Mouse (Mus musculus) kidney, postnatal 14 days (tissue): ENCODE measurements around the gene Gimap8.
"Not testable (repeated sequence)": the region's sequence is repeated elsewhere in the genome, so short reads cannot be mapped to it uniquely, and the experiment has no call there.

ENCODE experiments used
- DNase-seq: peaks from one replicate; pipeline ENCODE4 v3.0.0; 2022; ENCODE audit warnings: mixed read lengths

Gene Gimap8

DNA sequence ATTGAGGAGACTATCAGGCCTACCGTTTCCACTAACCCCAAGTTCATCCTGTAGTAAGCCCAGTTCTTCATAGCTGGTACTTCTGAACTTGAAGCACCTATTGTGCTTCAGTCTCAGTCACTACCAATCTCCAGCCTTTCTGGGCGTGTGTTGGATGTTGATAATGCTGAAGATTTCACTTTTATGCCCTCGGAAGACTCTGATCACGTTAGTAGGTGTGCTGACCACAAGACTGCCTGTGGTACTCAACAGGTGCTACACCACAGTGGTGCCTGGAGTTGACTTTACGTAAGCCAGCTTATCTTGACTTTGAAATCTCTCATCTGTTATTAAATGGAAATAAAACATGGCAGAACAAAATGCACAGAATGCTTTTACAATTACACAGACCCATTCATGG lies 33.4 kb downstream of the Gimap8 start:
- DNase-seq: no peak

DNA sequence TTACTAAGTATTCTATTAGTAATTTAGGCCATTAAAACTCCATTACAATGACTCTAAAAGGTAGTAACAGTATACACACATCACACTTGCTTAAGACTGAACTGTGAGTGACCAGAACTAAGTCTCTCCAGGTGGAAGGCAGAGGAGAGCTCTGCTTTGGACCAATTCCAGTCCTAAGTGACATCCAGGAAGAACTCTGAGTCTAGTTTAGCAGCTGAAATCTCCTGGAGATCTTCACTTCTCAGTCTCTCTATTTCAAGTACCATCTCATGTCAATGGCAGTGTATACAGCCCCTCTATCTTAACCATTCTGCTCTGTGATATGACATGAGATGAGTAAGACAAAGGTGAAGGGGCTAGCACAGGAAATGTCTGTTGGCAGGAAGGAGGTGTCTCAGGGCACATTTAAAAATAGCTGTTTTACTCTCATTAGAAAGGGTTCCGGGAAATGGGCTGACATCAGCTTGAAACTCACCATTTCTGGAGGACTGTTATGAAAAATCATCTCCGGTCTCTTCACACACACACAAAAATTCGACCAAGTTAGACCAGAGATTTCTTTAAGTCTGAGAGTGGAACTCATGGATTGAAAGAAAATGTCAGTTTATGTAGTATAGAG lies 34.5 kb downstream of the Gimap8 start:
- peak; percentile 53 for DNase-seq

DNA sequence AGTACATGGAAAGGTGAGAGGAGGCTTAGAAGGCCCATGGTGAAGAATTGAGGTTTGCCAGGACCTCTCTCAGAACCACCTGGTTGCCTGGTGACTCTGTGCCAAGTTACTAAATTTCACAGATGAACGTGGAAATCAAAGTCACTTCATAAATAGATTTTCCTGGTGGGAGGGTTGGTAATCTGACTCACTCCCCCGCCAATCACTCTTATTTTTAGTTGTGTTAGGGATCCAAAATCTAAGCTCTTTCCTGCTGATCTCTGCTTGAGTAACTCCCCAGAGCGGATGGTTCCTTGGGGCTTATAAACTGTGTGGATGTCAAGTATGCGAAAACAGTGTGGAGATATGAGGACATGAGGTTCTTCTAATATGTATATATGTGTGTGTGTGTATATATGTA lies 35.2 kb downstream of the Gimap8 start:
- DNase-seq: no peak

DNA sequence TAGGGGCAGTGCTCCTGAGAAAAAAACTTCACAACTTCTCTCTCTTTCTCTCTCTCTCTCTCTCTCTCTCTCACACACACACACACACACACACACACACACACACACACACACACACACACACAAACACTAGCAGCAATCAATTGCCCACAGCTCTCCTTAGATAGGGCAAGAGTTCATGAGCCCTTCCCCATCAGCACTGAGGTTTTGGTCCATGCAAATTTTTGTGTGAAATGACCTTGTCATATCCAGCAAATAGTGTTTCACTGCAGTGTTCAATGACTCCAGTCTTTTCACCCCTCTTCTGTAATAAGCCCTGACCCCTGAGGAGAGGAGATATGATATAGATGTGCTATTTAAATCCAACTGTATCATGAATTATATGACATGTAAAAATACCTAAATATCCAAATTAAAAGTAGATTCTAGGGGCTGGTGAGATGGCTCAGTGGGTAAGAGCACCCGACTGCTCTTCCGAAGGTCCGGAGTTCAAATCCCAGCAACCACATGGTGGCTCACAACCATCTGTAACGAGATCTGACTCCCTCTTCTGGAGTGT lies 36.3 kb downstream of the Gimap8 start:
- not testable (repeated sequence) for DNase-seq

- DNase-seq: no peak
Measured at GRCm38 (mm10) chr6:48684319-48684718, 37.3 kb downstream of the Gimap8 start, which contains the start of gene Gimap4. Gene Gimap4 (plus strand): TSS chr6:48684549.

- DNase-seq: no peak
Measured at GRCm38 (mm10) chr6:48684806-48685205, 37.8 kb downstream of the Gimap8 start.

- DNase-seq: no peak
Measured at GRCm38 (mm10) chr6:48685251-48685650, 38.2 kb downstream of the Gimap8 start.

DNA sequence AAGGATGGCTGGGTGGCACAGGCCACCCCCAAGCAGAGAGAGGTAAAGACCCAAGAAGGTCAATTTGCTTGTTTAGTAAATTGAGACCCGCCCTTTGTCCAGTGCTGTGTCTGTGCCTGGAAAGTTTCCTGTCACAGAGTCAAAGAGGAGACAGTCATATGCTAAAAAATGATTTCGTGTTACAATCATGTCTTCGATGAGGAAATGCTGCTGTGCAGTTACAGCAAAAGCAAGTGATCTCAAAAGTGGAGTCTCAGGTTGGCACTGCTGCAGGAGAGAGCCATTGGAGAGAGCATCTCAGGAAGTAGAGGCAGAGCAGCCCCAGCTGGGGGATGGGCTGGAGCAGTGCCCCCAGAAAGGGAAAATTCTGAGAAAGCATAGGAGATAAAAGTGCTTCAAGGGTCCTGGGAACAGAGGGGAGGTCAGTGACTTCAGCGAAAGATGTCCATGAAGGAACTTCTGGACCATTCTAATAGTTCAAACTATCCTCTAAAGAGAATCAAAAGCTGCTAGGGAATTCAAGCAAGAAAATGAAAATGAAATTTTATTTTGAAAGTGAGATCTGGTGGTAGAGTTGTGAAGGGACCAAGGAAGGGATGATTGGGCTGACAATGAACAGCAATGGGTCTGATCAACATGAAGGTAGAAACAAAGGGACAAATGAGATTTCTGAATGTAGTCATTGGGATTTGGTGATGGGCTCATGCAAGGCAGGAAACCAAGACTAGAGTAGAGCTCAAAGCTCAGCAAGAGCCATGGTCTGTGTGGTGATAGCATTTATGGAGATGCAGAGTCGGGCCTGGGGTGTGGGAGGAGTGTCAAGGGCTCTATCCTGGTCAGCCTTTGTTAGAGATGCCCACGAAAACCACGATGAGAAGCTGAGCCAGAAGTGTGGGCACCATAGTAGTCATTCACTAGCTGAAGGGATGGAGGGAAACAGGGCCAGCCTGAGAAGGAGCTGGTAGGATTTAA lies 38.9 kb downstream of the Gimap8 start:
- no peak for DNase-seq

DNA sequence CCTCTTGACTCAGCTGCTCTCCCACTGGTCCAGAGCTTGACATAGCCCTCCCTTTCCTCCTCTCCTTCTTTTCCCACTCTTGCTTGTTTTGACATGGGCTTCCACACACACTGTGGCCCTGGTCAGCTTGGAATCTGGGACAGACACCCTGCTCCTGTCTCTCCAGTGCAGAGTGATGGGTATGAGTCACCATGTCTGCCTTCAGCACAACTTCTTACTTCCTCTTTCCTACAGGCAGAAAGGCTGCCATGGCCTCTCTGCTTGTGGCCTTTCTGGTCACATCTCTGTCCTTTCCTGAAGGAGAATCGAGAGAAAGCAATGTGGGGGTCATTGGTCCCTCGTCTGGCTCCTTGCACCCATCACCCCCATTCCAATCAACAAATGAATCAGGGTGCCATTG lies 40.0 kb downstream of the Gimap8 start:
- no peak for DNase-seq

DNA sequence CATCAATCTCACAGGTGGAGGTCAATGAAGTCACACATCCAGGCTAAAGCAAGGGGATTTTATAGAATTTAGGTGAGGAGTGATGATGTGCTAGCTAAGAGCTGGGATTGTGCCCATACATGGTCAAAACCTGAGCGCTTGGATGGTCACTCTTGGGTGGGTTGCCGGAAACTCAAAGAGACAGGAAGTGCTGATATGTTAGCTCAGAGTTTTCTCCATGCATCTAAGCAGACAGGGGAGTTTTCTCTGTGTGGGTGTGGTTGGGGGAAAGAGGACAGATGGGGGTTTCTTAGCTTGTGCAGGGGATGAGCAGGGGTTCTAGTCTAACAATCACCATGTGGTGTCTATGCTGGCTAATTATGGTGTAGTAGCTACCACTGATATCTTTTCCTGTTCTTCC lies 42.3 kb downstream of the Gimap8 start:
- no peak for DNase-seq

GRCm38 (mm10) chr6:48692962-48693361 lies 45.9 kb downstream of the Gimap8 start:
- no peak for DNase-seq

GRCm38 (mm10) chr6:48696830-48697554 lies 50.0 kb downstream of the Gimap8 start:
- no peak for DNase-seq

GRCm38 (mm10) chr6:48697555-48697930 lies 50.5 kb downstream of the Gimap8 start:
- DNase-seq: no peak

DNA sequence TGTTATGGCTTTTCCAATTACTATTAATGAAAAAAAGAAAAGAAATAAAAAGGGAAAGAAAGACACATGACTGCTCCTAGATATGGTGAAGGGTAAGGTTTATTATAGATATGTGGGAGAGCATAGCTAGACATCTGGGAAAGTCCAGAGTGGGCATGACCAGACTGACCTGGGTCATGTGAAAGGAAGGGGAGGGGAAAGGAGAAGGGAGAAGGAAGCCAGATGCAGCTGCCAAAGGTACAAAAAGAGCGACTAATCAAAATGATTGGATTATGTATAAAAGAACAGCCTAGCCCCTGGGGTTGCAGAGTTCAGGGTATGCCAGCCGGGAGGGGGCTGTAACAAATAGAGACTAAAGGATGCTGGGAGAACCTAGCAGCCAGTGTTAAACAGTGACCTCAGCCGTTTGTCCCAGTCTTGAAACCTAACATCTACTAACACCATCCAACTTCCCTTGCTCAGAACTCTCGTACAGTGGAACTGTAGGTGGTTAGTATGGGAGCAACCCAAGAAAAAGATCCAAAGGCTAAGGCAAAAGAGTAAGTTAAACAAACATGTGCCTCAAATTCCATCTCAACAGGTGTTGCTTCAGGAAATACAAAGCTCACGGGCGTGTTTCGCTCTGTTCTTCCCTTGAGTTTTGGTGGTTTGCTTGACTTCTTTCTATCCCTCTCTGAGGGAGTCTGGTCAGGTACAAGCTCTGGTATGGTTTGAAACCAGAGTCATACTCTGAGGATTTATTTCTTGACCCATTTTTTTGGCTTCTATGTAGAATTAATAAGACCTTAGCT lies 51.2 kb downstream of the Gimap8 start:
- DNase-seq: no peak

GRCm38 (mm10) chr6:48698888-48699287 lies 51.9 kb downstream of the Gimap8 start:
- DNase-seq: no peak

DNA sequence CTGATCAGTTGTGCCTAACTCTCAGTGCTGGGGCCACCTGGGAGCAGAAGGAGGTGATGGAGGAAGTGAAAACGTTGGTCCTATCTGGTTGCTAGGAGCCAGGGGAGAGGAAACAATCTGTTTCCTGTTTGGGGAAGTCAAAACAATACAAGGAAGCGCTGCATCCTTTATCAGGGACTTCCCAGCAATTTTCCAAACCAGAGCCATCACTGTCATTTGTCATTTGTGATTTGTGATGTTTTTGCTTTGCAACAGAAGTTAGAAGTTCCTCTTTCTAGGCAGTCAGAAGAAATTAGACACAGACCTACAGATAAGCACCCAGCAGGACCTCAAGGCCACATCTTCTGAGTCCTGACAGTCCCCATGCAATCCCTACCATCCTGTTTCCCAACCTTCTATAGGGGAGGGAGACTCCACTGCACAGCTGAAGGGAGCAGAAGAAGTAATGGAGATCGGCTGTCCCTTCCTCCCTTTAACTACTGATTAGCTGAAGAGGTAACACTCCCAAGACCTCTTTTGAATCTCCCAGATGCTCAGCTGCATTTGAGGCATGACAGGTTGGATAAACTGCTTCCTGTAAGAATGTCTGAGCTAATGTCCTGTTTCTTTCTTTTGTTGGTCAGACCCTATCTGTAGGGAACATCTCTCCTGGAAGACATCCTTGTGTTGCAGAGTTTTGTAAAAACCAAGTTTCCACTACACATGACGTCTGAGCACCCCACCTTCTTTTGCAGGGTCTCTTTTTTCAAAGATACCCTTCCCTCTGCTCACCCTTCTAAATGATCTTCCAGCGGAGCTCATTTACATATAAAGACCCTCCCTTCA lies 53.4 kb downstream of the Gimap8 start:
- peak; percentile 61 for DNase-seq

GRCm38 (mm10) chr6:48702146-48702545 lies 55.1 kb downstream of the Gimap8 start:
- no peak for DNase-seq

DNA sequence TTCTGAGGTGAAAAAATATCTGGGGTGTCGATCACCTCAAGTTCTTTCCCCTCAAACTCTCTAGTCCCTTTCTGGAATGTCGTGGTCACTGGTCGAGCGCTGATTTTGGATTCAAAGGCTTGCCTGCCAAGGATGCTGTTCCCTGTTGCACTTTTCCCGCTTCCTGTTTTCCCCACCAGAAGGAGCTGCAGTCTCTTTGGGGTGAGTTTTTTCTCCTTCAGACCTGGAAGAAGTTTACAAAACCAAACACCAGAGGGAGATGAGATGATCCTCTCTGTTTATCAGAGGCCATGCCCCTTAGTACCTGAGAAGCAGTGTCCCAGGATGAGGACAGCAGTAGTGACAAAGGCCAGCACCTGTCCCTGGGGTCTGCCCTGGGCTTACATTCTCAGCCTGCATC lies 55.6 kb downstream of the Gimap8 start:
- no peak for DNase-seq

DNA sequence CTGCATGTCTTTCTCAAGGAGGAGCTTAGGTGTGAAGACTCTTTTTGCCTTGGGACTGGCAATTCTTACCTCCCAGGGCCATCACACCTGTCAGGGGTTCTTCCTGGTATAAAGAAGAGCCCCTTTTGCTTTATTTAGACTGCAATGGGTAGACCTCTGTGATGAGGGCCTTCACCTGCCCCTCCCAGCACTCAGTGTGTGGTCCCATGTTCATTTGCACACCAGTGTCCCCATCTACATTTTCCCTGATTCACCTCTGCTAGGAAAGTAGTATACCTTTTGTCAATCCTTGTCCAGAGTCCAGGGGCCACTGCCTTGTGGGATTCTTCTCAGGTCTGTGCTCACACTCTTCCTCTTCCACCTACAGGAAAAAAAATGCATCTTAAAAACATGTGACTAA lies 57.1 kb downstream of the Gimap8 start:
- no peak for DNase-seq

DNA sequence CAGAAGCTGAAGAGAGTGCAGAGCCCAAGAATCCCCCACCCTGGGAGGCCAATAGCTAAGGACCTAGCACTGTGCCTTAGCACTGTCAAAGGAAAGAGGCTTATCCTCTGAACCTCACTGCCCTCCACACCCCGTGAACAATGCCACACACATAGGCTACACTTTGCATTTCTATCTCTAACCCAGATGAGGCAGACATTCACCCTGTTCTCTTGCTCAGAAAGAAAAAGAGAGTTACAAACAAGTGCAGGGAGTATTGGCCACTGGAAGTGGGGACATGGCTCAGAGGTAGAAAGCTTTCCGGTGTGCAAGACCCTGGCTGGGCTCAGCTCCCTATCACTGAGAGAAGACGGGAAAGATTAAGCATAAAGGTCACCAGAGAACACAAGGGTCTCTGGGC lies 59.1 kb downstream of the Gimap8 start:
- no peak for DNase-seq
